Mouse (Mus musculus): ENCODE measurements around the gene Umps. TPM values are rescaled to one million over a fixed set of nuclear protein-coding genes. Genes with fewer than 3 reads are reported as not detected.

Umps gene
- polyA plus RNA-seq, 1 experiment: 18.9 TPM

GRCm38 (mm10) chr16:33988358-33989012 is 21.6 kb upstream of the Umps start:
- TF ChIP-seq MAX (IDR thresholded peaks at IDR 0.05; ENCODE audit: low read depth): no peak
- TF ChIP-seq POLR2AphosphoS2 (IDR thresholded peaks at IDR 0.05; ENCODE audit: insufficient read length, low read depth): no peak
- no peak for TF ChIP-seq SRF (IDR thresholded peaks at IDR 0.05; ENCODE audit: control insufficient read depth, insufficient read length, low read depth)
- no peak for TF ChIP-seq MYOD1 (IDR thresholded peaks at IDR 0.05; ENCODE audit: control insufficient read depth in 1 of 3, insufficient read length in 2 of 3, low read depth in 2 of 3)
- TF ChIP-seq TCF12 (IDR thresholded peaks at IDR 0.05; ENCODE audit: insufficient read depth, poor library complexity, severe bottlenecking): no peak
- no peak for TF ChIP-seq REST (IDR thresholded peaks at IDR 0.05; ENCODE audit: insufficient read depth, insufficient read length)
- no peak for TF ChIP-seq E2F4 (IDR thresholded peaks at IDR 0.05; ENCODE audit: insufficient read depth)
- TF ChIP-seq CEBPB (IDR thresholded peaks at IDR 0.05; ENCODE audit: insufficient read depth, poor library complexity, severe bottlenecking): no peak
- no peak for TF ChIP-seq MYOG (IDR thresholded peaks at IDR 0.05; ENCODE audit: control insufficient read depth in 1 of 3, insufficient read depth in 1 of 3, insufficient read length in 2 of 3, low read depth in 2 of 3)
- Histone ChIP-seq H3K27me3 (ENCODE audit: control insufficient read depth, insufficient read depth, insufficient read length) (no peaks in the 10 kb centered on the region), H3K79me2 (ENCODE audit: control insufficient read depth, insufficient read depth) (no peaks in the 10 kb centered on the region), H3K36me3 (ENCODE audit: control insufficient read depth, insufficient read depth) (no peaks in the 10 kb centered on the region), H3K4me2 (ENCODE audit: low read depth) (no peak overlapping the region), H3ac (ENCODE audit: control insufficient read depth, insufficient read length) (no peak overlapping the region), H3K4me3 (no peak overlapping the region)

- H3K36me3 ChIP-seq (ENCODE audit: control insufficient read depth, insufficient read depth): no peaks in the 10 kb centered on the region
- no peak overlapping the region for H3K4me3 ChIP-seq
- no peak overlapping the region for H3ac ChIP-seq (ENCODE audit: control insufficient read depth, insufficient read length)
- H3K27me3 ChIP-seq (ENCODE audit: control insufficient read depth, insufficient read depth, insufficient read length): no peaks in the 10 kb centered on the region
- H3K4me2 ChIP-seq (ENCODE audit: low read depth): no peak overlapping the region
- H3K79me2 ChIP-seq (ENCODE audit: control insufficient read depth, insufficient read depth): no peaks in the 10 kb centered on the region
- TF ChIP-seq POLR2AphosphoS2 (IDR thresholded peaks at IDR 0.05; ENCODE audit: insufficient read length, low read depth): no peak
- no peak for TF ChIP-seq MYOD1 (IDR thresholded peaks at IDR 0.05; ENCODE audit: control insufficient read depth in 1 of 3, insufficient read length in 2 of 3, low read depth in 2 of 3)
Observed at GRCm38 (mm10) chr16:33986993-33987392, 20.2 kb upstream of the Umps start.

GRCm38 (mm10) chr16:33985372-33985771 is 18.5 kb upstream of the Umps start:
- TF ChIP-seq MAX (IDR thresholded peaks at IDR 0.05; ENCODE audit: low read depth): no peak
- no peak for TF ChIP-seq POLR2AphosphoS2 (IDR thresholded peaks at IDR 0.05; ENCODE audit: insufficient read length, low read depth)
- no peak for TF ChIP-seq USF1 (IDR thresholded peaks at IDR 0.05; ENCODE audit: low read depth)
- no peak for TF ChIP-seq POLR2A (IDR thresholded peaks at IDR 0.05; ENCODE audit: insufficient read length, low read depth)
- no peak for TF ChIP-seq TCF3 (IDR thresholded peaks at IDR 0.05; ENCODE audit: insufficient read length, low read depth)
- no peak for TF ChIP-seq TCF12 (IDR thresholded peaks at IDR 0.05; ENCODE audit: insufficient read depth, poor library complexity, severe bottlenecking)
- no peak for TF ChIP-seq MYOD1 (IDR thresholded peaks at IDR 0.05; ENCODE audit: control insufficient read depth in 1 of 3, insufficient read length in 2 of 3, low read depth in 2 of 3)
- no peak for TF ChIP-seq E2F4 (IDR thresholded peaks at IDR 0.05; ENCODE audit: insufficient read depth)
- Histone ChIP-seq H3ac (ENCODE audit: control insufficient read depth, insufficient read length) (no peak overlapping the region), H3K27me3 (ENCODE audit: control insufficient read depth, insufficient read depth, insufficient read length) (no peaks in the 10 kb centered on the region), H3K4me3 (no peak overlapping the region), H3K79me2 (ENCODE audit: control insufficient read depth, insufficient read depth) (no peaks in the 10 kb centered on the region), H3K36me3 (ENCODE audit: control insufficient read depth, insufficient read depth) (no peaks in the 10 kb centered on the region), H3K4me2 (ENCODE audit: low read depth) (no peak overlapping the region)

- H3K36me3 ChIP-seq (ENCODE audit: control insufficient read depth, insufficient read depth): no peaks in the 10 kb centered on the region
- no peak overlapping the region for H3K4me2 ChIP-seq (ENCODE audit: low read depth)
- TF ChIP-seq TCF12 (IDR thresholded peaks at IDR 0.05; ENCODE audit: insufficient read depth, poor library complexity, severe bottlenecking) (no peak), TCF3 (IDR thresholded peaks at IDR 0.05; ENCODE audit: insufficient read length, low read depth) (no peak), USF1 (IDR thresholded peaks at IDR 0.05; ENCODE audit: low read depth) (no peak), MAX (IDR thresholded peaks at IDR 0.05; ENCODE audit: low read depth) (no peak), MYOD1 (IDR thresholded peaks at IDR 0.05; ENCODE audit: control insufficient read depth in 1 of 3, insufficient read length in 2 of 3, low read depth in 2 of 3) (no peak), POLR2AphosphoS2 (IDR thresholded peaks at IDR 0.05; ENCODE audit: insufficient read length, low read depth) (no peak), E2F4 (IDR thresholded peaks at IDR 0.05; ENCODE audit: insufficient read depth) (no peak), MYOG (IDR thresholded peaks at IDR 0.05; ENCODE audit: control insufficient read depth in 1 of 3, insufficient read depth in 1 of 3, insufficient read length in 2 of 3, low read depth in 2 of 3) (no peak), SRF (IDR thresholded peaks at IDR 0.05; ENCODE audit: control insufficient read depth, insufficient read length, low read depth) (no peak), REST (IDR thresholded peaks at IDR 0.05; ENCODE audit: insufficient read depth, insufficient read length) (no peak), CEBPB (IDR thresholded peaks at IDR 0.05; ENCODE audit: insufficient read depth, poor library complexity, severe bottlenecking) (no peak), POLR2A (IDR thresholded peaks at IDR 0.05; ENCODE audit: insufficient read length, low read depth) (no peak)
- no peaks in the 10 kb centered on the region for H3K27me3 ChIP-seq (ENCODE audit: control insufficient read depth, insufficient read depth, insufficient read length)
- no peak overlapping the region for H3ac ChIP-seq (ENCODE audit: control insufficient read depth, insufficient read length)
- H3K79me2 ChIP-seq (ENCODE audit: control insufficient read depth, insufficient read depth): no peaks in the 10 kb centered on the region
- no peak overlapping the region for H3K4me3 ChIP-seq
Observed at GRCm38 (mm10) chr16:33983712-33984111, 16.9 kb upstream of the Umps start.

- TF ChIP-seq MYOD1 (IDR thresholded peaks at IDR 0.05; ENCODE audit: control insufficient read depth in 1 of 3, insufficient read length in 2 of 3, low read depth in 2 of 3) (no peak), REST (IDR thresholded peaks at IDR 0.05; ENCODE audit: insufficient read depth, insufficient read length) (no peak), POLR2A (IDR thresholded peaks at IDR 0.05; ENCODE audit: insufficient read length, low read depth) (no peak), USF1 (IDR thresholded peaks at IDR 0.05; ENCODE audit: low read depth) (no peak), SRF (IDR thresholded peaks at IDR 0.05; ENCODE audit: control insufficient read depth, insufficient read length, low read depth) (no peak), MYOG (IDR thresholded peaks at IDR 0.05; ENCODE audit: control insufficient read depth in 1 of 3, insufficient read depth in 1 of 3, insufficient read length in 2 of 3, low read depth in 2 of 3) (no peak), MAX (IDR thresholded peaks at IDR 0.05; ENCODE audit: low read depth) (no peak), E2F4 (IDR thresholded peaks at IDR 0.05; ENCODE audit: insufficient read depth) (no peak), CEBPB (IDR thresholded peaks at IDR 0.05; ENCODE audit: insufficient read depth, poor library complexity, severe bottlenecking) (no peak), TCF12 (IDR thresholded peaks at IDR 0.05; ENCODE audit: insufficient read depth, poor library complexity, severe bottlenecking) (no peak), TCF3 (IDR thresholded peaks at IDR 0.05; ENCODE audit: insufficient read length, low read depth) (no peak), POLR2AphosphoS2 (IDR thresholded peaks at IDR 0.05; ENCODE audit: insufficient read length, low read depth) (no peak)
Observed at GRCm38 (mm10) chr16:33979855-33980254, 13.0 kb upstream of the Umps start.

More at GRCm38 (mm10) chr16:33979855-33980254, 13.0 kb upstream of the Umps start:
- Histone ChIP-seq H3K27me3 (ENCODE audit: control insufficient read depth, insufficient read depth, insufficient read length) (no peaks in the 10 kb centered on the region), H3K36me3 (ENCODE audit: control insufficient read depth, insufficient read depth) (no peaks in the 10 kb centered on the region), H3K4me2 (ENCODE audit: low read depth) (no peak overlapping the region), H3K79me2 (ENCODE audit: control insufficient read depth, insufficient read depth) (no peaks in the 10 kb centered on the region), H3ac (ENCODE audit: control insufficient read depth, insufficient read length) (no peak overlapping the region), H3K4me3 (no peak overlapping the region)
